Mouse (Mus musculus) T-helper 17 cell (primary cell): ENCODE results near the gene Stt3a.

Experiments used
- in situ Hi-C, 2 experiments: fragments of 300-600 bp; cut with MboI, MseI; formaldehyde crosslinking; loops; 1 replicate in 1 of 2; 2 replicates in 1 of 2; pipeline ENCODE4 v1.15.1; 2025; ENCODE audit warnings: high pct_unique_total_duplicates in 2 of 2

Gene Stt3a

GRCm38 (mm10) chr9:36726131-36727033 is 41.1 kb downstream of the Stt3a start:
- in situ Hi-C loops = loop anchor here (5.0 to 25.0 kb wide), 2 partner anchors 41 to 1514 kb away; partner anchors contain the start of genes Foxred1 (in 2 of the 2), Srpr (in 2 of the 2), Tirap (in 2 of the 2) and Stt3a (in 1 of the 2)

GRCm38 (mm10) chr9:36716624-36717023 is 50.9 kb downstream of the Stt3a start:
- in situ Hi-C loops = no loop called here

DNA sequence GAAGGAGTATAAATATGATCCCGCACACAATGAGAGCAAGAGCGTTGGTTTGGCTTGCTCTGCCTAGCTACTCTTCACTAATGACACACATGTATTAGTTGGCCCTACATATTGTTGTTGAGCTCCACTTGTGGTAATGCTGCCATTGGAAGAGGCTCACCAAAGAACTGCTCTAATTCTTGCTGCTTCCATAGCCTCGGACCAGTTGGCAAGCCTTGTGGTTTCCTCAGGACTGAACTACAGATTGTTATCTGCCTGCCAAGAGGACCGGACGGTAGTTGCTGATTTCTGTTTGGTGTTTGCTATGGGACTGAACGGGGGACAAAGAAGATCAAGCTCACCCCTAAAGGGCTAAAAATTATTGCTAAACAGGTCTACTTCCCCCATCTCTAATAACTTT is 60.2 kb downstream of the Stt3a start:
- in situ Hi-C loops = loop anchor here (10.0 kb wide), 2 partner anchors 817 to 1123 kb away; partner anchors contain the start of gene Esam (in 1 of the 2)

GRCm38 (mm10) chr9:36705923-36706322 is 61.6 kb downstream of the Stt3a start:
- in situ Hi-C loops = loop anchor here (10.0 kb wide), 2 partner anchors 819 to 1121 kb away; partner anchors contain the start of gene Esam (in 1 of the 2)

GRCm38 (mm10) chr9:36694276-36694675 is 73.2 kb downstream of the Stt3a start:
- in situ Hi-C loops = no loop called here

- in situ Hi-C loops = no loop called here
These were observed 74.6 kb downstream of the Stt3a start, which contains the start of gene Acrv1 for GRCm38 (mm10) chr9:36692920-36693319. Gene Acrv1, plus strand, starts transcription at chr9:36693220.

- in situ Hi-C loops = no loop called here
These were observed 80.2 kb downstream of the Stt3a start for GRCm38 (mm10) chr9:36687329-36687728.

GRCm38 (mm10) chr9:36681424-36681823 is 86.1 kb downstream of the Stt3a start:
- in situ Hi-C loops = no loop called here
